Mouse (Mus musculus) liver, postnatal 0 days (tissue): ENCODE results near the gene Rdm1.

Experiments
- CTCF ChIP-seq: sonication (generic); IDR thresholded peaks from 2 replicates; pipeline ENCODE4 v1.5.1; 2016; ENCODE audit warnings: antibody characterized with exemption, low read depth
- EP300 ChIP-seq: IDR thresholded peaks from 2 replicates; pipeline ENCODE4 v1.6.1; 2016; ENCODE audit warnings: antibody characterized with exemption, low read depth, mild to moderate bottlenecking

- TF ChIP-seq CTCF, result peak; percentile 88
- no peak for TF ChIP-seq EP300
Observed at GRCm38 (mm10) chr11:101589444-101589843, 37.6 kb upstream of the Rdm1 start.
